Mouse (Mus musculus) 3T3-L1 (cell line): ENCODE data around the gene Dbf4.

Experiments
- DNase-seq: peaks from one replicate; pipeline ENCODE4 v3.0.0-alpha.2; 2015; ENCODE audit warnings: low read depth, low spot score

The Dbf4 gene

GRCm38 (mm10) chr5:8422157-8422931, at the start of gene Dbf4, which contains the start of gene Slc25a40:
Gene Dbf4 (minus strand): TSS chr5:8422716.
Gene Slc25a40 (plus strand): TSS chr5:8422850.
- DNase-seq: peak; percentile 90

GRCm38 (mm10) chr5:8456561-8456960, 34.0 kb upstream of the Dbf4 start:
- peak; percentile 90 for DNase-seq

GRCm38 (mm10) chr5:8455565-8455964, 33.0 kb upstream of the Dbf4 start:
- no peak for DNase-seq

- no peak for DNase-seq
These were observed 16.6 kb upstream of the Dbf4 start for GRCm38 (mm10) chr5:8439095-8439494.

GRCm38 (mm10) chr5:8437481-8438156, 15.1 kb upstream of the Dbf4 start:
- DNase-seq: no peak

- no peak for DNase-seq
These were observed 3.4 kb upstream of the Dbf4 start for GRCm38 (mm10) chr5:8425899-8426298.

- DNase-seq: peak; percentile 58
These were observed 1.6 kb upstream of the Dbf4 start for GRCm38 (mm10) chr5:8424116-8424515.

- DNase-seq: peak; percentile 87
These were observed 714 bp upstream of the Dbf4 start for GRCm38 (mm10) chr5:8422932-8423928.

- DNase-seq: no peak
These were observed 1.1 kb downstream of the Dbf4 start for GRCm38 (mm10) chr5:8421424-8421823.

GRCm38 (mm10) chr5:8417443-8417842, 5.1 kb downstream of the Dbf4 start:
- DNase-seq: peak; percentile 62

- DNase-seq: peak; percentile 35
These were observed 5.7 kb downstream of the Dbf4 start for GRCm38 (mm10) chr5:8416683-8417413.

GRCm38 (mm10) chr5:8408746-8409145, 13.8 kb downstream of the Dbf4 start:
- DNase-seq: peak; percentile 28

- no peak for DNase-seq
These were observed 24.8 kb downstream of the Dbf4 start for GRCm38 (mm10) chr5:8397587-8398249.

- DNase-seq: no peak
These were observed 28.5 kb downstream of the Dbf4 start for GRCm38 (mm10) chr5:8393891-8394583.

- no peak for DNase-seq
These were observed 48.1 kb downstream of the Dbf4 start for GRCm38 (mm10) chr5:8374297-8374906.

- DNase-seq: no peak
These were observed 49.1 kb downstream of the Dbf4 start for GRCm38 (mm10) chr5:8373415-8373814.

- DNase-seq: no peak
These were observed 53.7 kb downstream of the Dbf4 start for GRCm38 (mm10) chr5:8368781-8369180.

GRCm38 (mm10) chr5:8368328-8368692, 54.2 kb downstream of the Dbf4 start:
- DNase-seq: no peak

GRCm38 (mm10) chr5:8367614-8368327, 54.7 kb downstream of the Dbf4 start, which contains the start of gene Adam22:
Gene Adam22 (minus strand): TSS chr5:8368160.
- DNase-seq: no peak
